Mouse (Mus musculus) CH12.LX (cell line): ENCODE measurements around the gene Dbndd2. TPM values are rescaled to one million over a fixed set of nuclear protein-coding genes. Genes with fewer than 3 reads are reported as not detected.

Source experiments
- DNase-seq: peaks from one replicate; pipeline ENCODE4 v3.0.0-alpha.2; 2013; ENCODE audit errors: extremely low read depth
- H3K27ac ChIP-seq: 2 replicates; pipeline ENCODE4 v1.5.1; 2012; ENCODE audit warnings: low read depth, mild to moderate bottlenecking, control low read depth, moderate library complexity; ENCODE audit not compliant: insufficient read depth
- H3K27me3 ChIP-seq: replicated peaks from 2 replicates; pipeline ENCODE3; 2012; ENCODE audit warnings: inconsistent platforms
- H3K36me3 ChIP-seq, 2 experiments: replicated peaks in 1 of 2; 2 replicates each; pipeline versions ENCODE3 to v1.6.1; 2012; ENCODE audit warnings: inconsistent platforms in 1 of 2, low read length in 1 of 2, mild to moderate bottlenecking in 1 of 2, mixed read lengths in 1 of 2, moderate library complexity in 1 of 2; ENCODE audit not compliant: control insufficient read depth in 1 of 2, insufficient read depth in 1 of 2
- H3K4me1 ChIP-seq, 2 experiments: 2 replicates each; pipeline ENCODE4 v1.6.1; 2012; ENCODE audit warnings: inconsistent platforms in 1 of 2, moderate library complexity in 1 of 2; ENCODE audit not compliant: insufficient read depth in 2 of 2, control insufficient read depth in 1 of 2
- H3K4me2 ChIP-seq: 2 replicates; pipeline ENCODE4 v1.6.1; 2012; ENCODE audit warnings: low read depth, mild to moderate bottlenecking, control low read depth; ENCODE audit not compliant: poor library complexity, insufficient read depth, severe bottlenecking
- H3K4me3 ChIP-seq, 3 experiments: fragments of 150-350 bp in 1 of 3; sonication (generic) in 1 of 3; replicated peaks in 1 of 3; 2 replicates each; pipeline versions ENCODE3 to v1.5.1; 2011 to 2012; ENCODE audit warnings: low read depth in 2 of 3, low read length in 2 of 3, mild to moderate bottlenecking in 2 of 3, moderate library complexity in 2 of 3, control low read depth in 1 of 3, improper control_type of control experiment in 1 of 3, inconsistent platforms in 1 of 3, mixed read lengths in 1 of 3; ENCODE audit not compliant: poor library complexity in 1 of 3
- H3K79me2 ChIP-seq: replicated peaks from 2 replicates; pipeline ENCODE4 v1.6.1; 2012; ENCODE audit warnings: mild to moderate bottlenecking, moderate library complexity; ENCODE audit not compliant: control insufficient read depth, poor library complexity, insufficient read depth, severe bottlenecking; ENCODE audit errors: extremely low read depth
- H3K9ac ChIP-seq: 2 replicates; pipeline ENCODE4 v1.6.1; 2012; ENCODE audit warnings: low read depth, mild to moderate bottlenecking, control low read depth, moderate library complexity; ENCODE audit not compliant: insufficient read depth
- H3K9me3 ChIP-seq: replicated peaks from 2 replicates; pipeline ENCODE3; 2012; ENCODE audit warnings: low read length, inconsistent platforms, mixed read lengths
- MAZ ChIP-seq: IDR thresholded peaks from 2 replicates; pipeline ENCODE4 v1.6.1; 2012; ENCODE audit warnings: low read depth, mild to moderate bottlenecking, inconsistent platforms, low read length, improper control_type of control experiment, moderate library complexity
- dilution Hi-C: fragments of 300-500 bp; cut with MboI; formaldehyde crosslinking; loops from 2 replicates; pipeline ENCODE4 v1.14.3; 2020; ENCODE audit warnings: low sequenced_read_pairs; ENCODE audit not compliant: extremely low pct_unique_long_range_greater_than_20kb, extremely low pct_ligation_motif_present
- in situ Hi-C: fragments of 300-500 bp; cut with MboI; formaldehyde crosslinking; loops from 3 replicates; pipeline ENCODE4 v1.14.3; 2019; ENCODE audit warnings: low sequenced_read_pairs, low pct_ligation_motif_present, low pct_unique_long_range_greater_than_20kb, mixed read lengths
- polyA plus RNA-seq: library from polyadenylated mRNA; unstranded; fragments of >175 nt; gene quantifications from 2 replicates; pipeline ENCODE4 v1.2.1, GENCODE M21; 2012; ENCODE audit warnings: low read depth; ENCODE audit not compliant: insufficient read length
- total RNA-seq, 2 experiments: library from RNA; depleted of rRNA; stranded (reverse); fragments of 300-350 nt in 1 of 2; fragments of >200 nt in 1 of 2; gene quantifications; 2 replicates each; pipeline ENCODE4 v1.2.3; 2012 to 2014

Gene Dbndd2
- total and polyA plus RNA-seq, 3 experiments = 0.53 to 5.7 TPM; not detected in 1

- Histone ChIP-seq H3K4me2 (no peak overlapping the region), H3K9me3 (peaks cover 11% of the 10 kb centered on the region), H3K27ac (no peak overlapping the region), H3K79me2 (no peaks in the 10 kb centered on the region), H3K36me3 (no peaks in the 10 kb centered on the region), H3K9ac (no peak overlapping the region), H3K4me3 (no peak overlapping the region), H3K27me3 (peaks cover 88% of the 10 kb centered on the region), H3K4me1 (no peaks in the 10 kb centered on the region)
- DNase-seq = no peak
- in situ Hi-C loops (no loop called here), dilution Hi-C loops (no loop called here)
- TF ChIP-seq MAZ = no peak
Observed at GRCm38 (mm10) chr2:164542598-164542997, 56.7 kb downstream of the Dbndd2 start.

Other genes starting within 250 kb of the Dbndd2 start
Only the 20 nearest of the 27 such genes appear.
- not detected in 2 replicates for gene Svs6, start 169.4 kb upstream of the Dbndd2 start, total RNA-seq (2012; rRNA removed)
- gene Svs6, start 169.4 kb upstream of the Dbndd2 start, total RNA-seq (2014; rRNA removed) = not detected in 2 replicates
- not detected in 2 replicates for gene Svs6, start 169.4 kb upstream of the Dbndd2 start, polyA plus RNA-seq
- not detected in 2 replicates for gene Svs5, start 153.4 kb upstream of the Dbndd2 start, total RNA-seq (2012; rRNA removed)
- not detected in 2 replicates for gene Svs5, start 153.4 kb upstream of the Dbndd2 start, total RNA-seq (2014; rRNA removed)
- gene Svs5, start 153.4 kb upstream of the Dbndd2 start, polyA plus RNA-seq = not detected in 2 replicates
- 1.2 and 2.7 TPM in 2 replicates for gene Slpi, start 97.0 kb upstream of the Dbndd2 start, total RNA-seq (2012; rRNA removed)
- gene Slpi, start 97.0 kb upstream of the Dbndd2 start, total RNA-seq (2014; rRNA removed) = 0.38 and 0.53 TPM in 2 replicates
- gene Slpi, start 97.0 kb upstream of the Dbndd2 start, polyA plus RNA-seq = 0.71 and 1.0 TPM in 2 replicates
- 0.08 TPM in 1 of 2 replicates, not detected in the other for gene Rbpjl, start 83.0 kb upstream of the Dbndd2 start, total RNA-seq (2012; rRNA removed)
- gene Rbpjl, start 83.0 kb upstream of the Dbndd2 start, total RNA-seq (2014; rRNA removed) = not detected in 2 replicates
- gene Rbpjl, start 83.0 kb upstream of the Dbndd2 start, polyA plus RNA-seq = not detected in 2 replicates
- gene Matn4, start 80.9 kb upstream of the Dbndd2 start, total RNA-seq (2012; rRNA removed) = not detected in 2 replicates
- not detected in 2 replicates for gene Matn4, start 80.9 kb upstream of the Dbndd2 start, total RNA-seq (2014; rRNA removed)
- gene Matn4, start 80.9 kb upstream of the Dbndd2 start, polyA plus RNA-seq = not detected in 2 replicates
- gene Sdc4, start 42.2 kb upstream of the Dbndd2 start, total RNA-seq (2012; rRNA removed) = 63.9 and 69.9 TPM in 2 replicates
- gene Sdc4, start 42.2 kb upstream of the Dbndd2 start, total RNA-seq (2014; rRNA removed) = 53.4 and 59.8 TPM in 2 replicates
- 36.4 and 46.6 TPM in 2 replicates for gene Sdc4, start 42.2 kb upstream of the Dbndd2 start, polyA plus RNA-seq
- gene Sys1, start 29.1 kb upstream of the Dbndd2 start, total RNA-seq (2012; rRNA removed) = 58.5 and 59.7 TPM in 2 replicates
- gene Sys1, start 29.1 kb upstream of the Dbndd2 start, total RNA-seq (2014; rRNA removed) = 41.8 and 46.6 TPM in 2 replicates
- gene Sys1, start 29.1 kb upstream of the Dbndd2 start, polyA plus RNA-seq = 46.5 and 57.4 TPM in 2 replicates
- 0.88 and 1.1 TPM in 2 replicates for gene Gm20458, start 25.1 kb upstream of the Dbndd2 start, total RNA-seq (2012; rRNA removed)
- 0.74 TPM in 1 of 2 replicates, not detected in the other for gene Gm20458, start 25.1 kb upstream of the Dbndd2 start, total RNA-seq (2014; rRNA removed)
- 0.31 and 1.2 TPM in 2 replicates for gene Gm20458, start 25.1 kb upstream of the Dbndd2 start, polyA plus RNA-seq
- gene Trp53tg5, start 12.4 kb upstream of the Dbndd2 start, total RNA-seq (2012; rRNA removed) = not detected in 2 replicates
- not detected in 2 replicates for gene Trp53tg5, start 12.4 kb upstream of the Dbndd2 start, total RNA-seq (2014; rRNA removed)
- not detected in 2 replicates for gene Trp53tg5, start 12.4 kb upstream of the Dbndd2 start, polyA plus RNA-seq
- 36.8 and 39.2 TPM in 2 replicates for gene Pigt, start 11.4 kb downstream of the Dbndd2 start, total RNA-seq (2012; rRNA removed)
- gene Pigt, start 11.4 kb downstream of the Dbndd2 start, total RNA-seq (2014; rRNA removed) = 12.4 and 14.0 TPM in 2 replicates
- 66.2 and 91.8 TPM in 2 replicates for gene Pigt, start 11.4 kb downstream of the Dbndd2 start, polyA plus RNA-seq
- not detected in 2 replicates for gene Wfdc2, start 76.3 kb downstream of the Dbndd2 start, total RNA-seq (2012; rRNA removed)
- gene Wfdc2, start 76.3 kb downstream of the Dbndd2 start, total RNA-seq (2014; rRNA removed) = not detected in 2 replicates
- not detected in 2 replicates for gene Wfdc2, start 76.3 kb downstream of the Dbndd2 start, polyA plus RNA-seq
- gene Spint3, start 87.4 kb downstream of the Dbndd2 start, total RNA-seq (2012; rRNA removed) = not detected in 2 replicates
- not detected in 2 replicates for gene Spint3, start 87.4 kb downstream of the Dbndd2 start, total RNA-seq (2014; rRNA removed)
- not detected in 2 replicates for gene Spint3, start 87.4 kb downstream of the Dbndd2 start, polyA plus RNA-seq
- not detected in 2 replicates for gene Wfdc6a, start 99.3 kb downstream of the Dbndd2 start, total RNA-seq (2012; rRNA removed)
- gene Wfdc6a, start 99.3 kb downstream of the Dbndd2 start, total RNA-seq (2014; rRNA removed) = not detected in 2 replicates
- gene Wfdc6a, start 99.3 kb downstream of the Dbndd2 start, polyA plus RNA-seq = not detected in 2 replicates
- not detected in 2 replicates for gene Eppin, start 107.5 kb downstream of the Dbndd2 start, total RNA-seq (2012; rRNA removed)
- gene Eppin, start 107.5 kb downstream of the Dbndd2 start, total RNA-seq (2014; rRNA removed) = not detected in 2 replicates
- gene Eppin, start 107.5 kb downstream of the Dbndd2 start, polyA plus RNA-seq = not detected in 2 replicates
- gene Wfdc6b, start 127.4 kb downstream of the Dbndd2 start, total RNA-seq (2012; rRNA removed) = not detected in 2 replicates
- not detected in 2 replicates for gene Wfdc6b, start 127.4 kb downstream of the Dbndd2 start, total RNA-seq (2014; rRNA removed)
- not detected in 2 replicates for gene Wfdc6b, start 127.4 kb downstream of the Dbndd2 start, polyA plus RNA-seq
- not detected in 2 replicates for gene Wfdc8, start 127.5 kb downstream of the Dbndd2 start, total RNA-seq (2012; rRNA removed)
- not detected in 2 replicates for gene Wfdc8, start 127.5 kb downstream of the Dbndd2 start, total RNA-seq (2014; rRNA removed)
- not detected in 2 replicates for gene Wfdc8, start 127.5 kb downstream of the Dbndd2 start, polyA plus RNA-seq
- gene Wfdc16, start 152.7 kb downstream of the Dbndd2 start, total RNA-seq (2012; rRNA removed) = not detected in 2 replicates
- gene Wfdc16, start 152.7 kb downstream of the Dbndd2 start, total RNA-seq (2014; rRNA removed) = not detected in 2 replicates
- gene Wfdc16, start 152.7 kb downstream of the Dbndd2 start, polyA plus RNA-seq = not detected in 2 replicates
- gene Wfdc10, start 169.9 kb downstream of the Dbndd2 start, total RNA-seq (2012; rRNA removed) = not detected in 2 replicates
- not detected in 2 replicates for gene Wfdc10, start 169.9 kb downstream of the Dbndd2 start, total RNA-seq (2014; rRNA removed)
- not detected in 2 replicates for gene Wfdc10, start 169.9 kb downstream of the Dbndd2 start, polyA plus RNA-seq
- gene Wfdc9, start 170.5 kb downstream of the Dbndd2 start, total RNA-seq (2012; rRNA removed) = not detected in 2 replicates
- not detected in 2 replicates for gene Wfdc9, start 170.5 kb downstream of the Dbndd2 start, total RNA-seq (2014; rRNA removed)
- gene Wfdc9, start 170.5 kb downstream of the Dbndd2 start, polyA plus RNA-seq = not detected in 2 replicates
- gene Wfdc11, start 188.0 kb downstream of the Dbndd2 start, total RNA-seq (2012; rRNA removed) = not detected in 2 replicates
- gene Wfdc11, start 188.0 kb downstream of the Dbndd2 start, total RNA-seq (2014; rRNA removed) = not detected in 2 replicates
- gene Wfdc11, start 188.0 kb downstream of the Dbndd2 start, polyA plus RNA-seq = not detected in 2 replicates